Mouse (Mus musculus) cerebellum, postnatal 4 days (tissue): ENCODE data around the gene Camk1d.
"Not testable (repeated sequence)": the region's sequence is repeated elsewhere in the genome, so short reads cannot be mapped to it uniquely, and the experiment has no call there.

Source experiments
- DNase-seq, 2 experiments: peaks; one replicate each; pipeline ENCODE4 v3.0.0; 2022; ENCODE audit warnings: low spot score in 2 of 2, mixed read lengths in 1 of 2

Camk1d gene

GRCm38 (mm10) chr2:5249969-5250368 is 464.3 kb downstream of the Camk1d start:
- DNase-seq, result peak; percentile 24 to 78

DNA sequence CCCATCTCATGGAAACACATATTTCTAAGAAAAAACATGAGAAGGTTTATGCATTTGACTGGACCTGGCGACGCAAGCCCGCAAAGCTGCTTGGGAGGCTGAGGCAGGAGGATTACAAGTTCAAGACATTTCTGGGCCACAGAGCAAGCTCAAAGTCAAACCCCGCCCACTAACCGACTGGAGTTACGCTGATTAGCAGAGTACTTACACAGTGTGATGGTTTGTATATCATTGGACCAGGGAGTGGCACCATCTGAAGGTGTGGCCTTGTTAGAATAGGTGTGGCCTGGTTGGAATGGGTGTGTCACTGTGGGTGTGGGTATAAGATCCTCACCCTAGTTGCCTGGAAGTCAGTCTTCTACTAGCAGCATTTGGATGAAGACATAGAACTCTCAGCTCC is 465.1 kb downstream of the Camk1d start:
- DNase-seq, result not testable (repeated sequence)
